Mouse (Mus musculus) hindbrain, postnatal 0 days (tissue): ENCODE data around the gene Pappa2. TPM values are rescaled to one million over a fixed set of nuclear protein-coding genes. Genes with fewer than 3 reads are reported as not detected.

Experiments used
- ATAC-seq: fragments of 200-750 bp; cut with Nextera tagmentation; 2 replicates; pipeline ENCODE4 v1.8.0; 2017; ENCODE audit warnings: mild to moderate bottlenecking, moderate TSS enrichment, moderate library complexity
- DNase-seq: peaks from one replicate; pipeline ENCODE4 v3.0.0-alpha.2; 2015; ENCODE audit warnings: low spot score
- H3K27ac ChIP-seq: fragments of 300-500 bp; sonication (generic); 2 replicates; pipeline ENCODE4 v1.5.1; 2014; ENCODE audit warnings: mild to moderate bottlenecking
- H3K27me3 ChIP-seq: fragments of 300-500 bp; sonication (generic); 2 replicates; pipeline ENCODE4 v1.6.1; 2014; ENCODE audit warnings: low read length, mixed read lengths; ENCODE audit not compliant: insufficient read depth
- H3K36me3 ChIP-seq: fragments of 300-500 bp; sonication (generic); 2 replicates; pipeline ENCODE4 v1.6.1; 2014; ENCODE audit warnings: low read length, mixed read lengths; ENCODE audit not compliant: insufficient read depth
- H3K4me1 ChIP-seq: fragments of 300-500 bp; sonication (generic); 2 replicates; pipeline ENCODE4 v1.6.1; 2014; ENCODE audit warnings: antibody characterized with exemption, low read length, mixed read lengths; ENCODE audit not compliant: insufficient read depth
- H3K4me2 ChIP-seq: fragments of 300-500 bp; sonication (generic); 2 replicates; pipeline ENCODE4 v1.6.1; 2014; ENCODE audit warnings: low read depth, mild to moderate bottlenecking, low read length, moderate library complexity, mixed read lengths
- H3K4me3 ChIP-seq: fragments of 300-500 bp; sonication (generic); 2 replicates; pipeline ENCODE4 v1.5.1; 2014; ENCODE audit warnings: low read length
- H3K9ac ChIP-seq: fragments of 300-500 bp; sonication (generic); replicated peaks from 2 replicates; pipeline ENCODE4 v1.6.1; 2014; ENCODE audit warnings: mild to moderate bottlenecking, low read length, moderate library complexity, mixed read lengths
- H3K9me3 ChIP-seq: fragments of 300-500 bp; sonication (generic); 2 replicates; pipeline ENCODE4 v1.6.1; 2016; ENCODE audit warnings: low read length, mixed read lengths
- CTCF ChIP-seq: IDR thresholded peaks from 2 replicates; pipeline ENCODE4 v1.5.1; 2016; ENCODE audit warnings: antibody characterized with exemption, control low read depth, low read depth
- WGBS: fragments of 180-500 bp; shearing (Covaris S2); extraction: QIAGEN DNeasy Blood & Tissue Kit; methylation state at CpG from one replicate; pipeline ENCODE4 v1.1.7; 2014; 5-methylcytosine and 5-hydroxymethylcytosine counted together
- polyA plus RNA-seq: library from polyadenylated mRNA; unstranded; fragments of >200 nt; fragmentation: Nextera tagmentation; extraction: Ambion mirVana; gene quantifications from 2 replicates; pipeline ENCODE4 v1.2.1, GENCODE M21; 2015
- total RNA-seq: library from RNA; depleted of rRNA; stranded (reverse); fragments of >200 nt; gene quantifications from 2 replicates; pipeline ENCODE4 v1.2.3, GENCODE M21; 2014

Pappa2 gene
- total and polyA plus RNA-seq, 2 experiments from 2014 or later, result 0.54 to 4.6 TPM

DNA sequence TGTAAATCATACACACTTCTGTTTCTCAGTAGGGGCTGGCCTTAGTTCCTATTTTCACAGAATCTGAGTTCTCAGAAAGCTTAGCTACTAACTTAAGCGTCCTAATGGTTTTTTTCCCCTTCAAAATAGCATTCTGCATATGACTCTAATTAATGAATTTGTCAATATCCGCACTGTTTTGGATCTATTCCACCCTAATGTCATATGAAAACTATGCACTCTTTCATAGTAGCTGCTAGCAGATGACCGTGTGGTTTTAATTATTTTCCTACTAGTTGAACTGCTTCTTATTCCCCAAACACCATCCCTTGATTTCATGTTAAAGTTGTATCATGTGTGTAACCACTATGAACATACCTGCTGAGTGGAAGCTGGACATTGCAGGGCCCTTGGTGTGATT lies 314.3 kb downstream of the Pappa2 start:
- WGBS, result 83% methylated on average over 3 of the region's 3 CpGs
- Histone ChIP-seq H3K9ac (no peak overlapping the region), H3K4me2 (no peak overlapping the region), H3K27ac (no peak overlapping the region), H3K27me3 (no peaks in the 10 kb centered on the region), H3K4me3 (no peak overlapping the region), H3K9me3 (no peaks in the 10 kb centered on the region), H3K36me3 (0 out of 2 replicates have a peak, but pooled peaks cover 9% of the 10 kb centered on the region), H3K4me1 (no peaks in the 10 kb centered on the region)
- DNase-seq (no peak), ATAC-seq (no peak)
- TF ChIP-seq CTCF, result no peak
